Mouse (Mus musculus) adrenal gland, postnatal 4 days (tissue): ENCODE measurements at regions not wholly inside any gene's neighbourhood (a gene's known extent, or its start where the extent isn't known, plus 50 kb on each side); places are given as distances from the start of the nearest gene placed in this dataset.

Experiments
- DNase-seq, 2 experiments: peaks; one replicate each; pipeline ENCODE4 v3.0.0; 2021 to 2022; ENCODE audit warnings: low spot score in 2 of 2, mixed read lengths in 2 of 2

DNA sequence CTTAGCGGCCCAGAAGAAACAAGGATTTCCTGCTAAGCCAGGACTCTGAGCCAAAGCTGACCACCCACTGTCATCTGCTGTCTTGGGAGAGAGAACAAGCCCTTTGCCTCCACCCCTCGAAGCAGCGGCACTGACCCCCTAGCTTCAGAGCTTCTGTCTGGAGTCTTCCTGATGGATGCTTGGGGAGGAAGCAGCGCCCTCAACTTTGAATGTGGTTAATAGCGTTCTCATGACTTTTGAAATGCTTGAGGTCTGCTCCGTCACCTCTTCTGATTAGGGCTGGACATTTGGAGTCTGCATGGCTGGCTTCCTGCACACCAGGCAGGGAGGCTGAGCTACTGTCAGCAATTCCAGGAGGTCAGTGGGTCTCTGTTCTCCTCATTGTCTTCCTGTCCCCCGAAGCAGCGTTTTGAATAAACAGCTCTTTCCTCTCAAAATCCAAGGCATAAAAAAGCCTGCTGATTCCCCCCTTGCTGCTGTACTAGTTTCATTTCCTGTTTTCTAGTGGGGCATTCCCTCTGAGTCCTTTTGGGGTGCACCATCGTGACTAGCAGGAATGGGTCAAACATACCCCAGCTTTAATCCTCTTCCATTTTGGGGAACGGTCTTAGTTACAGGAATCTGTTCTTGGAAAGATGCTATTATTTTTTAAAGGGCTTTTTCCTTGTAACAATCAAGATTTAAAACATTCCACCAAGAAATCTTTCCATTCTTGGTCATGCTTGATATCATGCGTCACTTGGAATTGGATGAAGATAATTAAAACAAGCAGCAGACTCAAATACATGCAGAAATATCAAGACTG is 256.0 kb downstream of the Ankrd16 start:
- DNase-seq = no peak

- no peak for DNase-seq
Observed at GRCm38 (mm10) chr2:12034323-12034585, 256.6 kb downstream of the Ankrd16 start.

GRCm38 (mm10) chr2:12049386-12049785 is 252.3 kb downstream of the Itga8 start:
- DNase-seq = no peak

- DNase-seq = no peak
Observed at GRCm38 (mm10) chr2:12049972-12050371, 251.8 kb downstream of the Itga8 start.

DNA sequence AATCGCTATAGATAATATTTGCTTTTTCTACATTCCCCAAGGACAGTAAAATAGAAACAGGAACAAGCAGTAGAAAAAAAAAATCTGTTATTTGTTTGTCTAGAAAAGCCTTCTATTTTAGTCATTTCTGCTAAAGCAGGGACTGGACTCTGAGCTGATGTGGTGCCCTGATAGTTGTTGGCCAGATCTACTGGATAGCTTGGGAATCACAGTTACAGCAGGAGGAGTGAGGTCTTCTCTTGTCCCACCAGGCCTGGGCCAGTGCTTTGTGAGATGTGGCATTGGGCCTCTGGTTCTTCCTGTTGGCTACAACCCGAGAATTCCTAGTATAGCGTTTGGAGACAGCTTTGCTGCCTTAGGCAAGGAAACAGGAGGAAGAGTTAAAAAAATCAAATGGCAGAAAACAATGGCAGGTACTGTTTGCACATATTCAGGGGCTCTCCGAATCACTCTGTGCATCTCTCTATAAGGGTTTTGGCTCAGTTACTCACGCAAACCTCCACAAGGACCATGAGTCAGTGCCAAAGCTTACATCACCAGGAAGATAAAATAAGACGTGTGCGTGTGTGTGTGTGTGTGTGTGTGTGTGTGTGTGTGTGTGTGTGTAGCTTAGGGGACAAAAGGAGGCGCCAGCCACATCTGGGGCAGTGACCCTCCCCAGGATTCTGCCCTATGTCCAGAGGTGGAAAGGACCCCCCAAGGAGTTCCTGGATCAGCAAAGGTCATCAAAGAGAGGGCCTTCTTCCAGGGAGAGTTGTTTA is 248.1 kb downstream of the Itga8 start:
- DNase-seq = no peak

DNA sequence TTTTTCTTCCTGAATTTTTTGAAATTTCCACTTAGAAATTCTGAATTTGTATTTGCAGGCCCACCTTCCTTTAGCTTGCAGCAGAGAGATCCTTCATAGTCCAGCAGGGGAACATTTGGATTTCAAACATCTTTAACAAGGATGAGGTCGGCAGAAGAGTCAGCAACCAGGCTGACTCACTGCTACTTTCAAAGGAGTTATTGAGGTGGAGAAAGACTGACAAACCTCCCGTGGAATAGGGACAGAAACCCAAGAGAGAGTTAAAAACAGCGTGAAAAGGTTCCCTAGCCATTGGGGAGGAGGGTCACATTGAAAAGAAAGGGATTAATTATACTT is 247.6 kb downstream of the Itga8 start:
- DNase-seq = no peak
